Mouse (Mus musculus) cerebellum, adult 11 months (tissue): ENCODE results near the gene Ccne1.

Experiments
- DNase-seq: peaks from one replicate; pipeline ENCODE4 v3.0.0; 2022

Gene Ccne1

GRCm38 (mm10) chr7:38093101-38093500 is 14.2 kb downstream of the Ccne1 start:
- no peak for DNase-seq

DNA sequence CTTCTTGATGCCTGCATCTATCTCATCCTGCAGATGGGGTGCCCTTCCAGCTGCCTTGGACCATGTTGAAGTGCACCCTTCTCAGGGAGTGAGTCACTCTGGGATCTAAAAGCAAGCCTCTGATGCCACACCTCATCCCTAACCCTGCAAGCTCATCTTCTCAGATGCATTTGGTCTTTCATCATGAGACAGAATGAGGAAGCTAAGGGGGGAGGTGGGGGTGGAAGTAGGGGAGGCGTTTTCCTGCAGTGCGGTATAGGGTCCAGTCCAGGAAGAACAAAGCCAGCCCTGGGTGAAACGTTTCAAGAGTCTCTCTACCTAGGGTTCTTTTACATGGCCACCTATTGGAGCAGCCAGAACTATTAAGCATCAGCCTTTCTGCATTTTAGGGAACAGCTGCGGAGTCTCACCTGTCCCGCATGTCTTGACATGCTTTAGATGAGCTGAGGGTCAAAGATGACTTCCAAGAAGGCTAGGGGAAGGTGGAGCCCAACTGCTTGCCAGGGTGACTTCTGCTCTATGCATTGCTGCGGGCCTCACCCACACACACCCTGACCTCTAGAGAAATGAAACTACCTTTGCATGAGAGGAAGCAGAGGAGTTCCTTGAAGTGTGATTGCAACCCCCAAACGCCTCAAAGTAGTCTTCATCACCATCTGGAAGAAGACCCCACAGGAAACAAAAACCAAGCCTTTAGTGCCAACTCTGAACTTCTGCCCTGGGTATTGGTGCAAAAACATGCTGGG is 17.2 kb downstream of the Ccne1 start:
- no peak for DNase-seq

- DNase-seq, result no peak
Measured at GRCm38 (mm10) chr7:38088456-38088855, 18.9 kb downstream of the Ccne1 start.

- DNase-seq, result no peak
Measured at GRCm38 (mm10) chr7:38087856-38088255, 19.5 kb downstream of the Ccne1 start.

GRCm38 (mm10) chr7:38086401-38086800 is 20.9 kb downstream of the Ccne1 start:
- peak; percentile 28 for DNase-seq

GRCm38 (mm10) chr7:38085573-38086211 is 21.6 kb downstream of the Ccne1 start:
- DNase-seq, result peak; percentile 70

DNA sequence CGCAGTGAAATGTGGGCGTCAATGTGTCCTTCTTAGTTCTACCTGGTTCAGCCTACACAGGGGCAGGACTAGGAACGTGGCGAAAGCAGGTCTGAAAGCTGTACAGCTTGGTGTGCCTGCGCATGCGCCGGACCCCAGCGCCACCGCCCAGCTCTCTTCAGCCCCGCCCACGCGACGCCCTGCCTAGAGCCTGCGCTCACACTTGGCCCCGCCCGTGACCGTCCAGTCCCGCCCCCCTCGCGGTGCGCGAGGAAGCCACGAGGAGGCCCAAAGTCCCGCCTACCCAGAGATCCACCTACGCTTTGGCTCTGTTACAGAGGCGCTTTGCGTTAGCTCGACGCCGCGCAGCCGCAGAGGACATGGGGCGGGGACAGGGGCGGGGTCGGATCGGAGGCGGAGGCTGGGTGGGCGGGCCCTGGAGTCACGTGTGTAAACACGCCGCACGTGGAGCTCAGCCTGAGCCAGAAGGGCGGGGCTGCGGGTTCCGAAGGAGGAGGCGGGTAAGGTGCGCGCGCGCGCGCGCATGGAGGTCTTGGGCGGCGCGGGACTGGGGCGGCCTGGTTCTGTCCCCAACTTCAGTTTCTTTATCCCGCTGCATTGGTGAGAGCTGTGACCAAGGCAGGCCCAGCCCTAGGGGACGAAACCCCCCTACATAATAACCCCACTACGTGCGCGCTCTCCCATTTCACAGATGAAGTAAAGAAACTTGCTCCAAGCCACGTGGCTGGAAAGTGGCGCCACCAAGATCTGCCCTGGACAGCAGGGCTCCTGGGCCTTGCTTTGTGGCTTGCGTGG is 22.4 kb downstream of the Ccne1 start:
- DNase-seq, result peak; percentile 100

GRCm38 (mm10) chr7:38082971-38083370 is 24.4 kb downstream of the Ccne1 start:
- DNase-seq, result no peak

GRCm38 (mm10) chr7:38077189-38077588 is 30.1 kb downstream of the Ccne1 start:
- DNase-seq, result no peak

DNA sequence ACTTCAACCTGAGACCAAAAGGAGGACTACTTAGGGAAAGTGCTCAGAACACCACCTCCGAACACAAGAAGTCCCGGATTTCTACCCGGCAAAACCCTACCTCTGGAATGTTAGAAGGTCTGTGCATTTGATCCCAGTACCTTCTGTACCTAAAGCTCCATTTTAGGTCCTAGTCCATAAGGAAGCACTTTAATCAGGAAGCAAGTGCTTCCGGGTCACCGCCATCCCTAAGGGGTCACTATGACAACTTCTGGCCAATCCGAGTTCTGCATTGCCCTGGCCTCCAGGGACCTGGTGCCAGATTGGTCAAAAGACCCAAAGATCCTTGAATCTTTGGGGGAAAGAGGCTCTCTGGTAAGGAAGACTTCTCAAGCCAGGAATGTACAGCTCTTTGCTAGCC is 31.8 kb downstream of the Ccne1 start:
- no peak for DNase-seq

DNA sequence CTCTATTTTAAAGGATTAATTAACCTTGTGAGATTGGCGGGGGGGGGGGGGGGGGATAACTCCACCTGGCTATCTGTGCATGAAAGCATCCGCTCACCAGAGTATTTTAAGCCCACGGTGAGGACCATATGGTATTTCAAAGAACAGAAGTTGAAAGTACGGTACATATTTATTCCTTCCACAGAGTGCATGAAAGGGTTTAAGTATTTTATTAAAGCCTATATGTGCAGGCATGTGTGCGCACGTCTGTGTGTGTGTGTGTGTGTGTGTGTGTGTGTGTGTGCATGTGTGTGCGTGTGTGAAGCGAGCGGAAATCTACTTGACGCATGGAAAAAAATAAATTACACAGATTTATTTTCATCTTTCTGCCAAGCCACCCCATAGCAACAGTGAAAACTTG is 32.4 kb downstream of the Ccne1 start:
- no peak for DNase-seq

- DNase-seq, result no peak
Measured at GRCm38 (mm10) chr7:38074514-38074913, 32.8 kb downstream of the Ccne1 start.

GRCm38 (mm10) chr7:38073782-38074181 is 33.6 kb downstream of the Ccne1 start:
- peak; percentile 70 for DNase-seq

- no peak for DNase-seq
Measured at GRCm38 (mm10) chr7:38071065-38071464, 36.3 kb downstream of the Ccne1 start.

GRCm38 (mm10) chr7:38070663-38071062 is 36.7 kb downstream of the Ccne1 start:
- no peak for DNase-seq

DNA sequence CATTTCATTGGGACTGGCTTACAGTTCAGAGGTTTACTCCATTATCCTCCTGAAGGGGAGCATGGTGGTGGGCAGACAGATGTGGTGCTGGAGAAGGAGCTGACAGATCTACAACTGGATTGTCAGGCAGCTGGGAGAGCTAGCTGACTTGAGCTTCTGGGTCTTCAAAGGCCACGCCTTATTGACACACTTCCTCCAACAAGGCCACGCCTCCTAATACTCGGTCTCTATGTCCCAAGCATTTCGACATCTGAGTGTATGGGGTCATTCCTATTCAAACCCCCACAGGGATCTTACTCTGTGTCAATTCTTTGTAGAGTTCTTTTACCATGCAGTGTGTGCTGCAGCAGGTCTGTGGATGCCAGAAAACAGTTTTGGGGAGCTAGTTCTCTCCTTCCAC is 42.9 kb downstream of the Ccne1 start:
- DNase-seq, result no peak

- DNase-seq, result peak; percentile 90
Measured at GRCm38 (mm10) chr7:38061060-38061970, 46.0 kb downstream of the Ccne1 start.

- no peak for DNase-seq
Measured at GRCm38 (mm10) chr7:38059636-38060330, 47.6 kb downstream of the Ccne1 start.

- no peak for DNase-seq
Measured at GRCm38 (mm10) chr7:38059096-38059495, 48.2 kb downstream of the Ccne1 start.

DNA sequence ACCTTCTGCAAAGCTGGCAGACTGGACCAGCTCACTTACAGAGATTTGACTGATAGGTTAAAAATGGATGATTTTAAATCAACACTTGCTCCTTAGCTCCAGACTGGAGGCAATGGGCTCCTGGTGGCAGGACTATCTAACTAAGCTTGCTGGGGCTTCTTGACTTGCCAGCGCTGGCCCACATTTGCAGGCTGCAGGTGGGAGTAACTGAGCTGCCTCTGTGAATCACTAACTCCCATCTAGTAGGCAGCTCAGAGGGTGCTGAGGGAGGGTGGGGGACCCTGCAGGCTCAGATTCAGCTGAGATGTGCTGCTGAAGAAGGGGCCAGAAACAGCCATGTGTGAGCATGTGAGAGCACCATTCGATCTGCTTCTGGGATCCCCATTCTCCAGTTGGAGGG is 51.3 kb downstream of the Ccne1 start:
- DNase-seq, result no peak

DNA sequence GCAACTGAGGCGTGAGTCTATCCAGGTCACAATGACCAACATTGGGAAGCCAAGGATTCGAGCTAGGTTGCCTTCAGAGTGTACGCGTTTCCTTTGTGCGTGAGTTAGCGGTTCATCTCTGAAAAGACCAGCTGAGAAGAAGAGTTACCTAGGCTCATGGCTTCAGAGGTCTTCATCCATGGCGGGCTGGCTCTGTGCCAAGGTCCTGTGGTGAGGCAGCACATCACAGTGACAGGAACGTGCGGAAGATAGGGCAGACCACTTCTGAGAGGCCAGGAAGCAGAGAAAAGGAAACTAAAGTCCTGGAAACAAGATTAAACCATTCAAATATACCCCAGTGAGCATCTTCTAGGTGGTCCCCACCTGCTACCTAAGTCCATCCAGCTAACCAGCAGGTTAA is 53.1 kb downstream of the Ccne1 start:
- no peak for DNase-seq
